Mouse (Mus musculus): ENCODE results near the gene Gm20489.

DNA sequence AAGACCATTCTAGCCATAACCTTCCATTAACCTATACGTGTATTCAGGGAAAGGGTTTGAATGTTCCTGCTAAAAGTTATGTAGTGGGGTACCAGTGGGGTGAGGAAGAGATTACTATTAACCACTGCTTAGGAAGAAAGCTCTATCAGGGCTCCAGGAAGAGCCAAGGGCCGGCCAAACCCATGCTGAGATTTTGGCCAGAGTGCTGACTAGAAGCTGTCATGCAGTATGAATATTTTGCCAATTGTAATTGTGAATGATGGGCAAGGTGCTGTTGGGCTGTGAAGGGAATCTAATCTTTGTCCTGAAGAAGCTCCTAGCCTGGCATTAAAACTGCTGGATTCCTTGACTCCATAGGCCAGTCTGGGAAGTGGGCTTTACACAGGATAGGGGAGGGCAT lies 35.8 kb upstream of the Gm20489 start:
- TF ChIP-seq CTCF (IDR thresholded peaks at IDR 0.05; ENCODE audit: borderline replicate concordance, insufficient read depth, low read length) (no peak), POLR2A (IDR thresholded peaks at IDR 0.05; ENCODE audit: low read depth, low read length) (no peak)
